In genomic region chr3:32032381-32032780, GRCm38 (mm10) we compare ENCODE assay signal across 18 mouse cellular contexts.
A peak's percentile ranks its signal among the peaks of the same experiment; 100 is the strongest.
DNase-seq lines count a peak whose midpoint lies in the region; ATAC-seq and TF ChIP-seq lines count a peak whose summit lies in the region.
"Had no signal": no experiment of that assay in that cellular context is flagged by ENCODE, and none has a peak within 500 bp of the region (broad histone marks: within the 10 kb centered on the region; RNA-seq: fewer than 3 reads in every experiment).

No protein-coding gene starts in this region.

- H3K4me3 ChIP-seq in hindbrain, embryonic 13.5 days: no peak overlapping the region
- no peak overlapping the region for H3K4me3 ChIP-seq in hindbrain, embryonic 10.5 days
- H3K4me3 ChIP-seq in hindbrain, embryonic 15.5 days: no peak overlapping the region
- H3K4me3 ChIP-seq: embryonic facial prominence, embryonic 10.5 days; limb, embryonic 10.5 days; liver, embryonic 12.5 days; lung, embryonic 15.5 days had no signal

- TF ChIP-seq CTCF in brain, embryonic 14.5 days (IDR thresholded peaks at IDR 0.05; ENCODE audit: borderline replicate concordance, extremely low read depth, insufficient read depth, insufficient read length): no peak

- DNase-seq in hindbrain, embryonic 10.5 days (ENCODE audit: low spot score): no peak
- peak; percentile 65 for DNase-seq in brain, embryonic 14.5 days (ENCODE audit: low read depth)
- DNase-seq in cerebellum, adult 9-10 months: peak; percentile 29
- no peak for DNase-seq in adrenal gland, postnatal 14 days
- DNase-seq: right cerebral cortex, adult 18-20 months; spleen, adult 18-20 months; thymus, adult 2 months had no signal

- peaks cover 7% of the 10 kb centered on the region; the same call in 1 of the 2 replicates for H3K4me1 ChIP-seq in hindbrain, embryonic 13.5 days (replicated peaks)
- H3K4me1 ChIP-seq in hindbrain, embryonic 10.5 days (replicated peaks): no peaks in the 10 kb centered on the region
- no peaks in the 10 kb centered on the region; the same call in 1 of the 2 replicates for H3K4me1 ChIP-seq in hindbrain, embryonic 15.5 days (replicated peaks)
- H3K4me1 ChIP-seq: embryonic facial prominence, embryonic 10.5 days; limb, embryonic 10.5 days; liver, embryonic 12.5 days; lung, embryonic 15.5 days had no signal

- no peaks in the 10 kb centered on the region for H3K9me3 ChIP-seq in hindbrain, embryonic 13.5 days
- H3K9me3 ChIP-seq in hindbrain, embryonic 10.5 days: no peaks in the 10 kb centered on the region
- H3K9me3 ChIP-seq in hindbrain, embryonic 15.5 days: no peaks in the 10 kb centered on the region
- H3K9me3 ChIP-seq: embryonic facial prominence, embryonic 10.5 days; limb, embryonic 10.5 days; liver, embryonic 12.5 days; lung, embryonic 15.5 days had no signal

- H3K27ac ChIP-seq in hindbrain, embryonic 13.5 days: no peak overlapping the region
- no peak overlapping the region for H3K27ac ChIP-seq in hindbrain, embryonic 10.5 days
- no peak overlapping the region for H3K27ac ChIP-seq in hindbrain, embryonic 15.5 days (replicated peaks)
- H3K27ac ChIP-seq: embryonic facial prominence, embryonic 10.5 days; limb, embryonic 10.5 days; liver, embryonic 12.5 days; lung, embryonic 15.5 days; macrophage had no signal

- 55% methylated on average over 9 of the region's 9 CpGs for WGBS in hindbrain, embryonic 13.5 days
- WGBS in hindbrain, embryonic 10.5 days: 85% methylated on average over 9 of the region's 9 CpGs
- WGBS in hindbrain, embryonic 15.5 days: 45% methylated on average over 9 of the region's 9 CpGs

- no peak overlapping the region for H3K4me2 ChIP-seq in hindbrain, embryonic 13.5 days
- H3K4me2 ChIP-seq in hindbrain, embryonic 15.5 days: no peak overlapping the region
- H3K4me2 ChIP-seq: heart, embryonic 11.5 days; liver, embryonic 12.5 days; lung, embryonic 15.5 days had no signal

- ATAC-seq in hindbrain, embryonic 13.5 days (ENCODE audit: low FRiP score): peak; percentile 47
- ATAC-seq in hindbrain, embryonic 15.5 days (ENCODE audit: low FRiP score, low read depth): peak; percentile 52; the same call in 1 of the 2 replicates
- ATAC-seq in frontal cortex, adult (ENCODE audit: low TSS enrichment): no peak; the same call in 1 of the 2 replicates
- no peak for ATAC-seq in megakaryocyte-erythroid progenitor cell, adult 5-6 weeks (replicated peaks; ENCODE audit: low FRiP score, low TSS enrichment, poor library complexity, severe bottlenecking)
- ATAC-seq: intestine, embryonic 16.5 days; liver, embryonic 12.5 days had no signal

- no peak for TF ChIP-seq POLR2A in brain, embryonic 14.5 days (IDR thresholded peaks at IDR 0.05; ENCODE audit: borderline replicate concordance, extremely low read depth, insufficient read depth, insufficient read length, poor library complexity, severe bottlenecking)

- no peaks in the 10 kb centered on the region for H3K27me3 ChIP-seq in hindbrain, embryonic 13.5 days
- H3K27me3 ChIP-seq in hindbrain, embryonic 10.5 days (ENCODE audit: insufficient read depth, poor library complexity, severe bottlenecking): no peaks in the 10 kb centered on the region
- H3K27me3 ChIP-seq in hindbrain, embryonic 15.5 days: no peaks in the 10 kb centered on the region
- H3K27me3 ChIP-seq: liver, embryonic 12.5 days; lung, embryonic 15.5 days had no signal

- no peaks in the 10 kb centered on the region for H3K36me3 ChIP-seq in hindbrain, embryonic 13.5 days
- no peaks in the 10 kb centered on the region for H3K36me3 ChIP-seq in hindbrain, embryonic 10.5 days
- H3K36me3 ChIP-seq in hindbrain, embryonic 15.5 days: no peaks in the 10 kb centered on the region
- H3K36me3 ChIP-seq: embryonic facial prominence, embryonic 10.5 days; limb, embryonic 10.5 days; liver, embryonic 12.5 days; lung, embryonic 15.5 days had no signal

- no peak overlapping the region for H3K9ac ChIP-seq in hindbrain, embryonic 13.5 days
- no peak overlapping the region for H3K9ac ChIP-seq in hindbrain, embryonic 15.5 days
- H3K9ac ChIP-seq: liver, embryonic 12.5 days; lung, embryonic 15.5 days had no signal

Comparison
In these comparisons a context has a peak if more than half of its experiments do, and no peak if none do; other contexts are left out.
1. ATAC-seq: peak in hindbrain, embryonic 13.5 days (single experiment) and hindbrain, embryonic 15.5 days (single experiment); none in frontal cortex, adult (single experiment) and megakaryocyte-erythroid progenitor cell, adult 5-6 weeks (single experiment).
2. DNase-seq: peak in brain, embryonic 14.5 days (single experiment) and cerebellum, adult 9-10 months (single experiment); none in hindbrain, embryonic 10.5 days (single experiment) and adrenal gland, postnatal 14 days (single experiment).